Mouse (Mus musculus): Measurements from ENCODE around the gene Golga4.

DNA sequence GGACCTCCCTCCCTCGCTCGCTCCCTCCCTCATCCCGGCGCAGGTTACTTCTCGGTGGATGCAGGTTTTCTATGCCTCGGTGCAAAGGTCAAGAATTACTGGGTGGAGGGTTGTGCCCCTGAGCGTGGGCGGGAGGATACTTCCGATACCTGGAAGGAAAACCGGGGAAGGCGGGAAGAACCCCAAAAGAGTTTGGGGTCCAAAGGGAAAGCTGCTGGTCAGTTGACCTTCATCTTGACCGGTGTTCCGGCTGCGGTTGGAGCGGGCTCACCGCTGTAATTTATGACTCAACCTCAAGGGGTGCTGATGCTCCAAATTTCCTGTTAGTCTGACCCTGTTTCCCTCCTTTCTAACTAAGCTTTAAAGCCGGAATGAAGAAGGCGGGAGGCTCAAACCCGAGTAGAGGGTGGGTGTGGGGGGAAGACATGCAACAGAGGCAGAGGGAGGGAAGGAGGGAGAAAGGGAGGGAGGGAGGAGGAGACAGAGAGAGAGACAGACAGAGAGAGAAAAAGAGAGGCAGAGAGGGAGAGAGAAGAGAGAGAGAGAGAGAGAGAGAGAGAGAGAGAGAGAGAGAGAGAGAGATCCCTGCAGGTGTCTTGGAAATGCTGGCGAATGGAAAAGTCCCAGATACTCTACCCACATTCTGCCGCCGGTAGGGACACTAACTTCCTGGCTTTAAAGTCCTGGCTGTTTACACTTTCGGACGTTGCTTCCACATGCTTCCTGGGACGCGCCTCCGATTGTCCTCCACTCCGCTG is 17.8 kb upstream of the Golga4 start:
- peak; percentile 37 for TF ChIP-seq CTCF (IDR thresholded peaks at IDR 0.05; ENCODE audit: low read depth)
- no peak for TF ChIP-seq EP300 (IDR thresholded peaks at IDR 0.05; ENCODE audit: low read depth)

Data from heart, postnatal 0 days (tissue).